Mouse (Mus musculus): Measurements from ENCODE around the gene Ifrd2.

The Ifrd2 gene

GRCm38 (mm10) chr9:107625351-107626128 lies 38.1 kb downstream of the Ifrd2 start:
- DNase-seq = peak in 1 of 2 experiments; percentile 47

- DNase-seq = no peak
Observed at GRCm38 (mm10) chr9:107626158-107626843, 38.9 kb downstream of the Ifrd2 start.

GRCm38 (mm10) chr9:107626844-107627277 lies 39.4 kb downstream of the Ifrd2 start:
- peak; percentile 96 to 97 for DNase-seq

GRCm38 (mm10) chr9:107627387-107628255 lies 40.2 kb downstream of the Ifrd2 start:
- no peak for DNase-seq

- DNase-seq = peak; percentile 71 to 80
Observed at GRCm38 (mm10) chr9:107628721-107629410, 41.4 kb downstream of the Ifrd2 start.

- DNase-seq = no peak
Observed at GRCm38 (mm10) chr9:107629411-107629730, 41.9 kb downstream of the Ifrd2 start.

- DNase-seq = peak; percentile 52 to 69
Observed at GRCm38 (mm10) chr9:107629901-107630425, 42.5 kb downstream of the Ifrd2 start.

- peak; percentile 56 to 71 for DNase-seq
Observed at GRCm38 (mm10) chr9:107630576-107630975, 43.1 kb downstream of the Ifrd2 start.

- DNase-seq = no peak
Observed at GRCm38 (mm10) chr9:107631311-107631826, 43.9 kb downstream of the Ifrd2 start.

- no peak for DNase-seq
Observed at GRCm38 (mm10) chr9:107631861-107632260, 44.4 kb downstream of the Ifrd2 start.

GRCm38 (mm10) chr9:107632478-107632877 lies 45.0 kb downstream of the Ifrd2 start:
- DNase-seq = peak in 1 of 2 experiments; percentile 55

GRCm38 (mm10) chr9:107633091-107633660 lies 45.7 kb downstream of the Ifrd2 start:
- DNase-seq = peak; percentile 85 to 92

GRCm38 (mm10) chr9:107633661-107634405 lies 46.4 kb downstream of the Ifrd2 start:
- peak; percentile 45 to 68 for DNase-seq

GRCm38 (mm10) chr9:107634406-107635278 lies 47.2 kb downstream of the Ifrd2 start:
- no peak for DNase-seq

GRCm38 (mm10) chr9:107635279-107636028 lies 48.0 kb downstream of the Ifrd2 start, which contains the start of gene Gnai2:
Gnai2 (minus strand) TSS chr9:107635367.
- DNase-seq = peak; percentile 96 to 97

GRCm38 (mm10) chr9:107637070-107637469 lies 49.6 kb downstream of the Ifrd2 start:
- DNase-seq = no peak

- peak; percentile 33 to 55 for DNase-seq
Observed at GRCm38 (mm10) chr9:107640257-107640772, 52.9 kb downstream of the Ifrd2 start.

GRCm38 (mm10) chr9:107641666-107642065 lies 54.2 kb downstream of the Ifrd2 start:
- no peak for DNase-seq

All from kidney, postnatal 4 days (tissue).